Mouse (Mus musculus) gastrocnemius, adult 2 months (tissue): ENCODE measurements around the gene Stat5b. TPM values are rescaled to one million over a fixed set of nuclear protein-coding genes. Genes with fewer than 3 reads are reported as not detected.
A peak's percentile ranks its signal among the peaks of the same experiment; 100 is the strongest.

Experiments used
- DNase-seq: peaks from one replicate; pipeline ENCODE4 v3.0.0; 2022
- H3K27ac ChIP-seq: fragments of 200-600 bp; 2 replicates; pipeline ENCODE4 v1.8.1; 2022; ENCODE audit warnings: mild to moderate bottlenecking
- H3K4me3 ChIP-seq: fragments of 200-600 bp; 2 replicates; pipeline ENCODE4 v1.8.1; 2022; ENCODE audit warnings: mild to moderate bottlenecking, moderate library complexity
- CTCF ChIP-seq: fragments of 200-600 bp; IDR thresholded peaks from 2 replicates; pipeline ENCODE4 v1.8.1; 2022; ENCODE audit warnings: antibody characterized with exemption, mild to moderate bottlenecking, moderate library complexity
- intact Hi-C: fragments of 180-260 bp; cut with DNase I; formaldehyde crosslinking; loops from one replicate; pipeline ENCODE4 v1.15.1; 2025
- total RNA-seq, 2 experiments: library from RNA; stranded (reverse); gene quantifications; 2 replicates each; pipeline ENCODE4 v1.2.3; 2021

Stat5b gene
- total RNA-seq, 2 experiments from 2014 or later = 139 to 145 TPM

DNA sequence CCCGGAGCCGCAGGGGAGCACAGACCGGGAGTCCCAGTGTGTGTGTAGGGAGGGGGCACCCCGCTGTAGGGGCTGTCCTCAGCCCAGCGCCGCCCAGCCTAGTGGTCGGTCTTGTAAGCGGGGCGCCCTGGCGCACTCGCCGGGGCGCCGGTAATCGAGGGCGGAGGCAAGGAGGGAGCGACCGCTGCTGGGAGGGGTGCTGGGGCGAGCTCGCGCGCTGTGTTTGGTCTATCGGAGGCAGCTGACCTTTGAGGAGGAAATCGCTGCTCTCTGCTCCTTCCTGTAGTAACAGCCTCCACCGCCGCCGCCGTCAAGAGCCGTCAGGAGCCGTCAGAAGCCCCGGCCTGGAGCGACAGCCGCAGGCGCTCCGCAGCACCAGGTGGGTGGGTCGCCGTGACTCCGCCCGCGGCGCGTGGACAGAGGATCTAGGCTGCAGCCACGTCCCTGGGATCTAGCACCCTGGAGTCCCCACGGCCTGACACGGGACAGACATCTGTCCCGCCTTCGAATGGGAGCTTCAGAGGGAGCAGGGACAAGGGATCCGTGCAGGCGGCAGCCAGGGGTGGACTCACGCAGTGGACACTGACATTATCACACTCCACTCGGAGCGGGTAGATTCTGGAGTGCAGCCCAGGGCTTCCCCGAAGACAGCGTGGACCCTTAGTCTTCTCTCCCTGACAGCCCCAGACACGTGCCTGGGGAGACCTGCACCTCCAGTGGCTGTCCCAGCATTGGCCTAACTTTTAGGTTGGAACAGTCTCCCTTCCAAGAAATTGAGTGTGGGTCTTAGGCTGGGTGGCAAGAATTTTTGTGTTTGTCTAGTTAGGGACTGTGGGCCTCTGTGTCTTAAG lies 9.9 kb upstream of the Stat5b start:
- peak; percentile 22 for TF ChIP-seq CTCF
- Histone ChIP-seq H3K27ac (peak overlapping the region; percentile 87), H3K4me3 (peak overlapping the region; percentile 85)
- DNase-seq = peak; percentile 93
- intact Hi-C loops = no loop called here

DNA sequence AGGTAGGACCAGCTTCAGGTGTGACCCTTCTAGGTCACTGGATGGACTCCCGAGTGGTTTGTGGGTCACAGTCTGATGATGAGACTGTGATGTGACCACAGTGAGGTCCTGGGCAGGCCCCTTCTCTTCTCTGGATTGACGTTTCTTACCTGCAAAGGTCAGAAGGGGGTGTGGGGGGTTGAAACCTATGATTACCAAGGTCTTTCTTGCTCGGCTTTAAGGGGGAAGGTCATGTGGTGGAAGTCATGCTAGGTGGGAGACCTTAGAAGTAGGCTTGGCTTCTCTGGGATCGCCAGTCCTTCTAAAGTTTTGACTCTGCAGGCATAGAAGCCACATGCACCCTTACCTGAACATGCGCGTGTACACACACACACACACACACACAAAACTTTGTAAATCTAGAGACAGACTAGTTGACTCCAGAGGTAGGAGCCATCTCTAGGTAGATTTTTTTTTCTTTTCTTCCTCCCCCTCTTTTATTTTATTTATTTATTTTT lies 9.1 kb upstream of the Stat5b start:
- TF ChIP-seq CTCF = no peak
- H3K27ac ChIP-seq = peak overlapping the region; percentile 87
- peak overlapping the region; percentile 85 for H3K4me3 ChIP-seq
- intact Hi-C loops = loop anchor here (10.0 kb wide), 1 partner anchor 145 kb away; the partner anchor contains the start of genes Hspb9 and Kat2a
- no peak for DNase-seq

DNA sequence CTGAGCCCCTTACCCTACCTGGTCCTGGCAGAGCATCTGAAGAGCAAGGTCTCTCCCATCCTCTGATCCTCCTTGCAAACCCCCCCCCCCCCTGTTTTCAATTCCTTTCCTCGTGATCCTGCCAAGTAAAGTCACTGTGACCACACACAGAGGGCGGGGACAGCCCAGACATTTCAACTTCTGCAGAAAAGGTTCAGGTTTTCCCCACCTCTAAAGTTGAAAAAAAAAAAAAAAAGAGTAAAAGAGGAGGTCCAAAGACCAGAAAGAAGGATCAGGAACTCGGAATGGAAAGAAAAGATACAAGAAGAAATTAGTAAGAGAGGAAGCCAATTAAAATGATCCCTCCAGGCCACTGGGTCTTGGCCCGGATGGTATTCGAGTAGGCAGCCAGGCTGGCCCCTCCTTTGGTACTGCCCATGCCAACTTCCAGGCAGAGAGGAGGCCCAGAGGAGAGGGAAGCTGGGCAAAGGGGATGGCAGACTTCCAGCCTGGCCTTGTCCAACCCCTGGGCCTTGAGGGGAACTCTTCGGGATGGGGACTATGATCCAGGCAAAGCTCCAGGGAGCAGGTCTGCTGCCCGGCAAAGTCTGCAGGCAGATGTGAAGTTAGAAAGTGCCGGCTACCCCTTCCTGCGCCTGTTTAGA lies 8.5 kb upstream of the Stat5b start, which contains the start of gene Stat5a:
Gene Stat5a (plus strand): TSS at position 417 of the 644 bp plus-strand sequence.
- Histone ChIP-seq H3K4me3 (peak within 1 kb of the TSS; percentile 85), H3K27ac (peak within 1 kb of the TSS; percentile 87)
- no peak for TF ChIP-seq CTCF
- DNase-seq = peak; percentile 91
- intact Hi-C loops = loop anchor here (10.0 kb wide), 1 partner anchor 144 kb away; the partner anchor contains the start of genes Hspb9 and Kat2a

DNA sequence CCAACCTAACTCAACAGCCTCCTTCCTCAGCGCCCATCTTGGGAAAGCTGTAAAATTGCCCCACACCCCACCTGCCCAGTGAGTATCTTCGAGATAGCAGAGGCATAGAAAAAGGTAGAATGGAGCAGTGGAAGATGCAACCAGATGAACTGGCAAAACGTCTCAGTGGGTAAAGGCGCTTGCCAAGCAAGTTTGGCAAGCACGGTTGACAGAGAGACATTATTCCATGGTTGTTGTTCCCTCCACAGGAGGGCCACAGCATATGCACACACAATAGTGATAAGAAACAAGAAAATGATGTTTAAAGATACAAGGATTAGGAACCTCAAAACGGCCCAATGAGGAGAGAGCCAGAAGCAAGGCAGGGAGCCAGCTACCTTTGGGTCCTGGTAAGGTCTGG lies 7.4 kb upstream of the Stat5b start:
- intact Hi-C loops = loop anchor here (10.0 kb wide), 1 partner anchor 143 kb away; the partner anchor contains the start of genes Hspb9 and Kat2a
- no peak overlapping the region for H3K27ac ChIP-seq
- no peak overlapping the region for H3K4me3 ChIP-seq
- no peak for DNase-seq
- TF ChIP-seq CTCF = no peak

DNA sequence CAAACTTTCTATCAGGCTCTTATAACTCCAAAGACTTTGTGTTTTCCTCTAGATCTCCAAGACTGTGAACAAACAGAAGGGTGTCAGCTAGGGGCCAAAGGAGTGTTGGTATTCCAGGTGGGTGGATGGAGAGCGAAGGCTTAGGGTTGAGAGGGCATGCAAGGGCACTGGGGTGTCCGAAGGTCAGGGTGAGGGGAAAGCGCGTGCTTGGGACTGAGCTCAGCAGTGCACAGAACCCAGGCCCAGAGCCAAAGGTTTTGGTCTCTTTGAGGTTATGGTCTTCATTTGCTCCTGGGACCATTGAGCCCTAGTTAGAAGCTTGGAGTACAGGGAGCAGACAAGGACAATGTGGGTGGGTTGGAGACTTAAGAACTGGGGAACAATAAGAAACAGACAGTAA lies 4.7 kb upstream of the Stat5b start:
- no peak overlapping the region for H3K4me3 ChIP-seq
- intact Hi-C loops = loop anchor here (10.0 kb wide), 1 partner anchor 140 kb away; the partner anchor contains the start of genes Hspb9 and Kat2a
- no peak overlapping the region for H3K27ac ChIP-seq
- no peak for TF ChIP-seq CTCF
- DNase-seq = no peak

DNA sequence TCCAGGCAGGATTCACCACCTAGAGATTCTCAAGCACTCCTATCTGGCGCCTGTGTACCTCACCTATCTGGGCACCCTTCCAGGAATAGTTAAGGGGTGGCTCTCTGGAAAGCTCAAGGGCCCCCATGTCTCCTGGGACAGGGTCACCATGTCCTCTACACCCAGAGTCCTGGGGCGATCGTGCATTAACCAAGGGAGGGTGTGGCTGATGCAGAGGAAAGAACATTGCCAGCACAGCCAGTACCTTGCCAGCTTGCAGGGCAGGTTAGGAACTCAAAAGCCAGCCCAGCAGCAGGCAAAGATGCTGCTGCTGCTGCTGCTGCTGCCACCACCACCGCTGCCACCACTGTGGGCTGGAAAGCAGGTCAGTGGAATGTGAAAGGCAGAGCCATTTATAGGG lies 3.7 kb upstream of the Stat5b start:
- intact Hi-C loops = loop anchor here (10.0 kb wide), 1 partner anchor 139 kb away; the partner anchor contains the start of genes Hspb9 and Kat2a
- Histone ChIP-seq H3K4me3 (no peak overlapping the region), H3K27ac (no peak overlapping the region)
- no peak for TF ChIP-seq CTCF
- DNase-seq = no peak

DNA sequence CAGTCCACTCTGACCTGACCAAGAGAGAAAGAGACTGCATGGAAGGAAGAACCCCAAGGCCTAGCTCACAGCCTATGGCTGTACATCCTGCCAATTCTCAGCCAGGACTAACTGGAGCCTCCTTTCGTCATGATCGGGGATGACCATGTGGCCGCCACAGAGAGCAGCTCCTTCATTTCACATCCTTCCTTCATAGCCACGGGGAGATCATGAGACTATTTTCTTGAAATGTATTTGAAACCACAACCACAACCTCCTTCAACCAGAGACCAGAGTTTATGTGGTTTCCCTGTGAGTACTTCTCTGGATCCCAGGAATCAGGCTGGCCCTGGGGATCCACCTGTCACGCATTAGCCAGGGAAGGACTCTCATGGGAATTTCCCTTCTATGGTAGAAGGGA lies 2.5 kb upstream of the Stat5b start:
- intact Hi-C loops = loop anchor here (10.0 kb wide), 1 partner anchor 138 kb away; the partner anchor contains the start of genes Hspb9 and Kat2a
- no peak overlapping the region for H3K4me3 ChIP-seq
- DNase-seq = no peak
- H3K27ac ChIP-seq = no peak overlapping the region
- TF ChIP-seq CTCF = no peak

DNA sequence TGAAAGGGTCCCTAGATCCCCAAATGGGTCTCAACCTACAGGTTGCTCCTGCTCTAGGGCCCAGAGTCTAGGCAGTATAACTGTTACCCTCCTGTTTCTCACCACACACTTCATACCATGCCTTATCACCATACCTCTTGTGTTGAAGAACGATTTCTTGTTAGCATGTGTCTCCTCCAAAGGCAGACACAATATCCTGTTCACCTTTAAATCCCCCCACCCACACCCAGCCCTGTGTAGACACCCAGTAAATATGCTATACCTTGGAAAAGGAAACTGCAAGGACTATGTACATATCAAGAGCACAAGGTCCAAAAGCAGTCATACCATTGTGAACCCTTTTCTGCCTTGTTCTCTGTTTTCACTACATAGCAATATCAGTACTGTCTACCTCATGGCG lies 1.6 kb upstream of the Stat5b start:
- no peak overlapping the region for H3K27ac ChIP-seq
- no peak for TF ChIP-seq CTCF

DNA sequence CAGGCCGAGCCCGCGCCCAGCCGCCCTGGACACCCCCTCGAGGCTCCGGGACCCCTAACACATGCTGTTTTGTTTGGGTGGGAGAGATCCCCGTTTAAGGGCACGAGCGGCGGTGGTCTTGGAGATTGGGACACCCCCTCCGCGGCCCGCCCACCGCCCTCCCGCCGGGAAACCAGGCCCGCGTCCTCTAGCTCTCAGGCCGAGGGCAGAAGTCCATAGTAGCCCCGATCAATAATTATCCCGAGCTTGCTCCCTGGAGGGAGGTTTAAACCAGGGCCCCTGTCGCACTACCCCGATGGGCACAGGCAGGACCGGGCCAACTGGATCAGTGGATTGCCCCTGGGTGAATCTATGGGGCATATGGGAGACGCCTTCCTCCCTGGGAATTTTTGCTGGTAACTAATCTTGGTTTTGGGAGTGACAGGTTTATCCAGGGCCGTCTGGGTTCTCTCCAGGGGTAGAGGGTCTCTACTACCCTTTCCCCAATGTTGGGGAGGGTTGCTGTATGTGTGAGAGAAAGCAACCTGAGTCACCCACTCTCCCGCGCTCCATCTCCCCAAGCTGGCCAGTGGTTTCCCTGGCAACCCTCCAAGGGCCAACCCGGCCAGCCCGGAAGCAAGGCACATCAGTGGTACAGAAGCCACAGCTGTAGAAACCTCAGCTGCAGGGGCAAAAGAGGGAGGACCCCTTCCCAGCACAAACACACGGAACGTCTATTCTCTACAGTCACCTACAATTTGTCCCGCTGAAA lies 429 bp upstream of the Stat5b start:
- DNase-seq = peak; percentile 80
- intact Hi-C loops = loop anchor here (10.0 kb wide), 1 partner anchor 136 kb away; the partner anchor contains the start of genes Hspb9 and Kat2a
- no peak for TF ChIP-seq CTCF
- Histone ChIP-seq H3K27ac (peak overlapping the region; percentile 97), H3K4me3 (peak overlapping the region; percentile 99)

More for the DNA sequence above, 1.6 kb upstream of the Stat5b start:
- intact Hi-C loops = loop anchor here (10.0 kb wide), 1 partner anchor 137 kb away; the partner anchor contains the start of genes Hspb9 and Kat2a
- H3K4me3 ChIP-seq = no peak overlapping the region
- no peak for DNase-seq

DNA sequence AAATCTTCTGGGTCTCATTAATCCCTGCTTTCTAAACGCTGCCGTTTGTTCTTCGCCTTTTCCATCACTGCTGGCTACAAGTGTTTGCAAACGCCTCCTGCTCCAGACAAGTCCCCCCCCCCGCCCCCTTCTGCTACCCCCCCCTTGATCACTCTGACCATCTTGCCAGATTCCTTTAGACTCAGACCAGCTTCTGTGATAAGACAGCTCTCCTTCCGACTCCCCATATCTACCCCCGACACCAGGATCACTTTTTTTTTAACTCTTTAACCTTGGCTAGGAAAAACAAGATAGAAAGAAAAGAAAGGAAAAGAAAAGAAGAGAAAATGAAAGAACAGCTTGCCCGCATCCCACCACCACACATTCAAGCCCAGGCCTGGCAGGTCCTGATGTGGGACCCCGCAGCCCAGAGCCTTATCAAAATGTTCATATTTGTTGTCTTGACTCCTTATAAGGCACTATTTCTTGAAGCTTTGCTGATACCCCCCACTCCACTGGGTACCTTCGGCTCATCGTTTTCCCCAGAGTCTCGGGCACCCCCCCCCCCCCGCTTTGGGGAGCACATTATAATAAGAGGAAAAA lies 977 bp downstream of the Stat5b start:
- intact Hi-C loops = loop anchor here (10.0 kb wide), 1 partner anchor 135 kb away; the partner anchor contains the start of genes Hspb9 and Kat2a
- H3K27ac ChIP-seq = peak overlapping the region; percentile 97
- TF ChIP-seq CTCF = no peak
- peak overlapping the region; percentile 99 for H3K4me3 ChIP-seq
- no peak for DNase-seq

DNA sequence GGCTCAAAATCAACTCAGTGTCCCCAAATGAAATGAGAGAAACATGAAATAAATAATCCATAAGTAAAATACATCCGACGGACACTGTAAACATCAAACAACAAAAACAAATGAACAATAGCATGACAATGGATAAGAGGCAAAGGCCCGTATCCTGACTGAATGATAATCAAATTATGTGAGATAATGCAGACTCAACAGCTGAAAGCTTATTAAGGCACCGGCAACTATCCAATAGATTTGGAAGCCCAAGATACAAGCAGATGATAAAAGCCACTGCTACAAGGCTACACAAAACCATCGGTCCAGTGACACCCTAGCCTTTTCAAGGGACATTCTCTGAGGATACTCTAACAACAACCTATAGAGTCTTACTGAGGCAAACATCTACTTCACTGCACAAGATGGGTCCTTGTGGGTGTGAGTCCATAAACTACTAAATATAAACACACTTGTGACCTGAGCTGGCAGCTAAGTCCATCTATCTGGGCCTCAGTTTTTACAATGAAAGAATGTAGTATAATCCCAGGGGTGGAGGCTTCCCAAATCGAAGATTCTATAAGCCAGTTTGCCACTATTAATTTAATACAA lies 1.6 kb downstream of the Stat5b start:
- no peak for DNase-seq
- Histone ChIP-seq H3K4me3 (peak overlapping the region; percentile 99), H3K27ac (peak overlapping the region; percentile 97)
- intact Hi-C loops = no loop called here
- TF ChIP-seq CTCF = no peak
